Mouse (Mus musculus) retina, embryonic 14.5 days (tissue): ENCODE data around the gene Gm13023.
"Not testable (repeated sequence)": the region's sequence is repeated elsewhere in the genome, so short reads cannot be mapped to it uniquely, and the experiment has no call there.

Experiments
- DNase-seq: peaks from one replicate; pipeline ENCODE4 v3.0.0-alpha.2; 2015; ENCODE audit warnings: low spot score

Gene Gm13023

GRCm38 (mm10) chr4:143789052-143789451 lies at the start of gene Gm13023:
Gm13023 (plus strand) TSS chr4:143789352.
- DNase-seq, result not testable (repeated sequence)

GRCm38 (mm10) chr4:143815993-143816392 lies 26.8 kb downstream of the Gm13023 start, which contains the start of gene Gm13084:
Gm13084 (minus strand) TSS chr4:143816093.
- no peak for DNase-seq
